Mouse (Mus musculus): Measurements from ENCODE around the gene Pirt.

GRCm38 (mm10) chr11:66946521-66946920 is 34.7 kb downstream of the Pirt start:
- TF ChIP-seq POLR2A (IDR thresholded peaks at IDR 0.05; ENCODE audit: low read depth, low read length): no peak
- no peak for TF ChIP-seq CTCF (IDR thresholded peaks at IDR 0.05; ENCODE audit: extremely low read depth, insufficient read length, insufficient replicate concordance, low read depth, low read length)
